Mouse (Mus musculus) kidney, adult 2 months (tissue): Measurements from ENCODE around the gene Usp6nl. TPM values are rescaled to one million over a fixed set of nuclear protein-coding genes. Genes with fewer than 3 reads are reported as not detected.

Experiments used
- DNase-seq: peaks from one replicate; pipeline ENCODE4 v3.0.0; 2021
- H3K27ac ChIP-seq: fragments of 200-500 bp; 2 replicates; pipeline ENCODE4 v1.5.1; 2012; ENCODE audit warnings: low read depth, low read length, control low read depth, inconsistent platforms; ENCODE audit not compliant: insufficient read depth
- H3K27me3 ChIP-seq: fragments of 200-500 bp; replicated peaks from 2 replicates; pipeline ENCODE4 v1.6.1; 2012; ENCODE audit warnings: mild to moderate bottlenecking, moderate library complexity, low read length, inconsistent platforms; ENCODE audit not compliant: control insufficient read depth, insufficient read depth
- H3K36me3 ChIP-seq: fragments of 200-500 bp; 2 replicates; pipeline ENCODE4 v1.6.1; 2012; ENCODE audit warnings: mild to moderate bottlenecking, moderate library complexity, low read length, inconsistent platforms; ENCODE audit not compliant: control insufficient read depth, insufficient read depth
- H3K4me1 ChIP-seq: fragments of 200-500 bp; 2 replicates; pipeline ENCODE4 v1.6.1; 2011; ENCODE audit warnings: low read length; ENCODE audit not compliant: control insufficient read depth, insufficient read depth
- H3K4me3 ChIP-seq: fragments of 200-500 bp; 2 replicates; pipeline ENCODE4 v1.5.1; 2011; ENCODE audit warnings: mild to moderate bottlenecking, low read depth, low read length, control low read depth; ENCODE audit not compliant: insufficient read depth
- CTCF ChIP-seq: fragments of 200-500 bp; conservative IDR thresholded peaks from 2 replicates; pipeline ENCODE4 v1.5.1; 2011; ENCODE audit warnings: low read depth, mild to moderate bottlenecking, control low read depth, low read length, moderate library complexity, mixed read lengths; ENCODE audit not compliant: insufficient read depth, insufficient read length
- POLR2A ChIP-seq: fragments of 200-500 bp; IDR thresholded peaks from one replicate; pipeline ENCODE4 v1.6.1; 2011; ENCODE audit warnings: low read depth, low read length, control low read depth
- WGBS: fragments of 180-500 bp; shearing (Covaris S2); methylation state at CpG from one replicate; pipeline ENCODE4 v1.1.7; 2018; 5-methylcytosine and 5-hydroxymethylcytosine counted together
- polyA plus RNA-seq: library from polyadenylated mRNA; depleted of rRNA; stranded (reverse); fragments of >200 nt; gene quantifications from 2 replicates; pipeline ENCODE4 v1.2.3, GENCODE M21; 2012; rRNA removed

Gene Usp6nl
- polyA plus RNA-seq: 8.9 and 9.1 TPM in 2 replicates

DNA sequence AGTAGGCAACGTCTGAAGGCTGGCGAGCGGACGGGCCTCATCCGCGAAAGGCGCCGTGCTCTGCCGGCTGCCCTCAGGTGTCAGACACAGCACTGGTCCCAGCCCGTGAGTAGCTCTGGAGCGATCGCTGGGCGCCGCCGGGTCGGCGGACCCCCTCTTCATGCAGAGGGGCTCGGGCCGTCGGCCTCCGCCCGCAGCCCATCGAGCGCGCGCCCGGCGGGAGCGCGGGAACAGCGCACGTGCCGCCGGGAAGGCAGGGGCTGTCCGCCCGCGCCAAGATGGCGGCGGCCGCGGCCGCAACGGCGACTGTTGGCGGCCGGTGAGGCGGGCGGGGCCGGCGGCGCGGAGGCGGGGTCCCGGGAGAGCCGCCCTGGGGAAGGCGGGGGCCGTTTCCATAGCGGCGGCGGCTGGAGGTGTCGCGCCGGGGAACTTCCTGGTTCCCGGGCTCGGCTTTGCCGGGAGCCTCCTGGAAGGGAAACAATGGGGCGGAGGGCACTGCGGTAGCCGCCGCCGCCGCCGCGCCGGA lies at the start of gene Usp6nl:
TSS of gene Usp6nl (plus strand) at position 292 of the 526 bp plus-strand sequence.
- no peak for TF ChIP-seq POLR2A
- TF ChIP-seq CTCF: no peak
- under 1% methylated on average over 75 of the region's 75 CpGs for WGBS

DNA sequence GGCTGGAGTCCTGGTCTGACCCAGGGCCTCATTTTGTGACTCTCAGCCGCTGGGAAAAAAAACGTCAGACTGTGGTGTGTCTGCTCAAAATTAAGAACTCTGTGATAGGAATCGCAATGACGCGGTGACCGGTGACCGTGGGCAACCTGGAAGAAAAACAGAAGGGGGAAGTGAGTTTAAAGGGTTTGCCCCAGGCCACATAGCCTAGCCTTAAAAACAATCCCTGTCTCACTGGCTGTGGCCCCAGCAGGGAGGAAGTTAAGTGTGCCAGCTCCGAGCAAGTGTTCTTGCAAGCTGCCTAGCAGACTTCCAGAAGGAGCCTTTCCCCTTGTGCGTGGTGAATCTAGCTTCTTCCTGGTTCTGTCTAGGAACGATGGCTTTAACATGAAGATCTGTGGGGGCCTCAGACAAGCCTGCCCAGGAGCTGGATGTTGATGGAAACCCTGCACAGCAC lies 49.0 kb upstream of the Usp6nl start:
- no peak overlapping the region for H3K27ac ChIP-seq

More for the DNA sequence above, at the start of gene Usp6nl:
- peak; percentile 95 for DNase-seq
- Histone ChIP-seq H3K4me3 (peak within 1 kb of the TSS; percentile 61), H3K27ac (peak within 1 kb of the TSS; percentile 68), H3K4me1 (peaks cover 6% of the 10 kb centered on the region), H3K36me3 (no peaks in the 10 kb centered on the region), H3K27me3 (no peaks in the 10 kb centered on the region)

DNA sequence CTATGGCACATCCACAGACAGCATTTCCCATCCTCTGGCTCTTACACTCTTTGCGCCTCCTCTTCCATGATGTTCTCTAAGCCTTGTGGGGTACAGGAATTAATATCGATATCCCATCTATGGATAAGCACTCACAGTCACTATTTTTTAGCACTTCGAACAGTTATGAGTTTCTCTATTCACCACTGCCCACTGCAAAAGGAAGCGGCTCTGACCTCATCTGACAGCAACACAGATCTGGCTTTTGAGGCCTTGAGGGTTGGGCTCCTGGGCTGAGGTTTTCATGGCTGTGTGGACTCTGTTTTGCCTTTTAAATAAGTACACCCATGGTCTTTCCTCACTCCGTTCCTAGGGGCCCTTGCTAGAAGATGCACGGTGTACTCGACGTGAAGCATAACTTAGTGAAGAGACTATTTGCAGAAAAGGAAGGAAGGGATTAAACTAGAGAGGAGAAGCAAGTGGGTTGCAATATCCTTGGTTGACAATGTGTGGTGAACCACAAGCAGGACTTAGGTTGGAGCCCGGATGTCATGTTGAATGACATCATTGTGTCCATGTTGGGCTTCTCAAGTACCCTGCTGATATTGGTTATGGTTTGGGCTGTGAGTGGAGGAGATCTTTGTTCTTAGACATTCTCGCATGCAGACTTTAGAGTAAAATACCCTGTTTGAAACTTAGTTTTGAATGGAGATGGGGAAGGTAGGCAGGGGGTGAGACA lies 43.5 kb upstream of the Usp6nl start:
- Histone ChIP-seq H3K4me3 (no peak overlapping the region), H3K36me3 (no peaks in the 10 kb centered on the region), H3K27me3 (no peaks in the 10 kb centered on the region), H3K4me1 (no peaks in the 10 kb centered on the region), H3K27ac (no peak overlapping the region)
- DNase-seq: peak; percentile 14
- 89% methylated on average over 10 of the region's 10 CpGs for WGBS
- no peak for TF ChIP-seq CTCF
- no peak for TF ChIP-seq POLR2A

More for the DNA sequence above, 49.0 kb upstream of the Usp6nl start:
- DNase-seq: peak; percentile 10
- no peak for TF ChIP-seq CTCF
- TF ChIP-seq POLR2A: no peak
- 38% methylated on average over 10 of the region's 10 CpGs for WGBS
- H3K4me3 ChIP-seq: no peak overlapping the region
- no peaks in the 10 kb centered on the region for H3K27me3 ChIP-seq
- H3K4me1 ChIP-seq: no peaks in the 10 kb centered on the region
- H3K36me3 ChIP-seq: no peaks in the 10 kb centered on the region

DNA sequence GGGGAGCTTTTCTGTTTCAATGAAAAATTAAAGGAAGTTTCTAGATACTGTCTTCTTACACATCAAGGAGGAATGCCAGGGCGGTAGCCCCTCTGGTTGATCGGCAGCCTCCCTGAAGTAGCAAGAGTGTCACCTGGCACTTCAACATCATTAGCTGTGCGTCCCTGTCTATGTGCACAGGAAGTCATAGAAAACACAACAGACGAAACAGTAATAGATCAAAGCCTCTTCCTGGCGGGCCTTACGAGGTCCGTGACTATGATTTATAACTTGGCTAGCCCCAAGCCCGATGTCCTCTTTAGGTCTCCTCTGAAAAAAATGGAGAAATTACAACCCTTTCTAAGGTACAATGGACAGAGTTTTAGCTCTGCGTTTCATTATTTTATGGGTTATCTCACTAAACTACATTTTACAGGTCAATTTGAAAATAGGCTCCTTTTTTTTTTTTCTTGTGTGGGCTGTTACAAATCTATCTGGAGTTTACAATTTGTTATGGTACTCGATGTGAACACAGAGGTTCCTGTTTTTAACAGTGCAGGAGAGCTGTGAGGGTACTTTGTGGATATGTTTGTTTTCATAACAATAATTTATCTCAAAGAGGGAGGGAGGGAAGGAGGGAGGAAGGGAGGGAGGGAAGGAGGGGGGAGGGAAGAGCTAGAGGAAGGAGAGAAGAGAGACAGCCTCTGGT lies 42.7 kb upstream of the Usp6nl start:
- WGBS: 20% methylated on average over 10 of the region's 10 CpGs
- no peak overlapping the region for H3K4me3 ChIP-seq

DNA sequence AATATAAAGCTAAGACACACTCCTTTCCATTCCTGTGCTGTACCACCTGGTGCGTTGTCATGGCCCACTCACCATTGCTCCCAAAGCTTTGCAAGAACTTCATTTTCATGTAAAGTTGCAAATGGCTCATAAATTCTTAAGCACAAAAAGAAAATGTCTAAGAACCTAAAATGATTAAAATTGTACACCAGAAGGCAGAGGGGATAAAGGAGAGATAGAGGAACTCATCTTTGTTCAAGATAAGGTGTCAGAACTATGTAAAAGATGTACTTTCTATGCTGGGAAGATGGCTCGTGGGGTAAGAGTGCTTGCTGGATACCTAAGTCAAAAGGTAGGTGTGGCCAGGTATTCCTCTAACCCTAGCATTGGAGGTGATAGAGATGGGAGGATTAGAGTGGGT lies 38.9 kb upstream of the Usp6nl start:
- no peak overlapping the region for H3K4me3 ChIP-seq

More for the DNA sequence above, 42.7 kb upstream of the Usp6nl start:
- Histone ChIP-seq H3K27ac (no peak overlapping the region), H3K27me3 (no peaks in the 10 kb centered on the region), H3K36me3 (no peaks in the 10 kb centered on the region), H3K4me1 (no peaks in the 10 kb centered on the region)
- no peak for TF ChIP-seq POLR2A
- no peak for TF ChIP-seq CTCF
- no peak for DNase-seq

DNA sequence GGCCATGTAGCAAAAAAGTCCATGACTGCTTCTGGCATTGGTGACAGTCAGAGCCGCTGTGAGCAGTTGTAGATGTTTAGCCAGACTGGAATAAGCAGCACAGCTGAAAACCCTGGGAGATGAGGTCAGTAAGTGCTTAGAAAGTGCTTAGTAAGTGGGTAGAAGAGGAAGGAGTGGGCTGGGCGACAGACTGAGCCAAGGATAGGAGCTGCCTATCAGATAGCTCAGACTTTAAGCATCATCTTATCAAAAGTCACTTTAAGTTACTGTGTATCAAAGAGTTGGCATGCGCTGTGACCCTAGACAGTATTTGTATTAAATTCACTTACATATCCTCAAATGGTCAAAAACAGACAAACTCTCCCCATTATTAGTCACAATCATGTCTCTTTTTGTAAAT lies 37.7 kb upstream of the Usp6nl start:
- Histone ChIP-seq H3K27me3 (no peaks in the 10 kb centered on the region), H3K27ac (no peak overlapping the region), H3K4me3 (no peak overlapping the region), H3K36me3 (no peaks in the 10 kb centered on the region), H3K4me1 (no peaks in the 10 kb centered on the region)
- TF ChIP-seq POLR2A: no peak
- no peak for TF ChIP-seq CTCF
- WGBS: 67% methylated on average over 3 of the region's 3 CpGs
- DNase-seq: no peak

More for the DNA sequence above, 38.9 kb upstream of the Usp6nl start:
- H3K36me3 ChIP-seq: no peaks in the 10 kb centered on the region
- no peak for DNase-seq
- no peak overlapping the region for H3K27ac ChIP-seq
- no peaks in the 10 kb centered on the region for H3K27me3 ChIP-seq
- 94% methylated on average over 2 of the region's 2 CpGs for WGBS
- H3K4me1 ChIP-seq: no peaks in the 10 kb centered on the region
- TF ChIP-seq POLR2A (no peak), CTCF (no peak)

DNA sequence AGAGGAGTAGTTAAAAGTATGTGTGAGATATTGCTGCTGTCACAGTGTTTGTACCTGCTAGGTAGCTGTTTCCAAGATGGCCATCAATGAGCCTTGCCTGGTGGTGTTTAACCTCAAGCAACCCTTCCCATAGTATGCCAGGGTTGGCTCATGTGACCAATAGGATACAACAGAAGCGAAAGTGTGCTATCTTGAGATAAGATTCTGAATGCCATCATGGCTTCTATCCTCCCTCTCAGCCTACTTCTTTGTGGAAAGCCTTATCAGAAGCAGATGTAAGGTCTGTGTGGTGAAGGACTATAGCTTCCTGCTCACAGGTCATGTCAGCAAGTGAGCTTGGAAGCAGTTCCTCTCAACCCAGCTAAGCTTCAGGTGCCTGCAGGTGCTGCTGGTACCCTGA lies 36.7 kb upstream of the Usp6nl start:
- Histone ChIP-seq H3K4me1 (no peaks in the 10 kb centered on the region), H3K27ac (no peak overlapping the region), H3K36me3 (no peaks in the 10 kb centered on the region), H3K4me3 (no peak overlapping the region), H3K27me3 (no peaks in the 10 kb centered on the region)
- TF ChIP-seq POLR2A (no peak), CTCF (no peak)
- DNase-seq: no peak
- WGBS: 95% methylated on average over 1 of the region's 1 CpGs
